Mouse (Mus musculus): Measurements from ENCODE around the gene Mast3.
A peak's percentile ranks its signal among the peaks of the same experiment; 100 is the strongest.

Mast3 gene

GRCm38 (mm10) chr8:70760350-70760749 is 44.5 kb downstream of the Mast3 start:
- DNase-seq (ENCODE audit: low spot score) = no peak

DNA sequence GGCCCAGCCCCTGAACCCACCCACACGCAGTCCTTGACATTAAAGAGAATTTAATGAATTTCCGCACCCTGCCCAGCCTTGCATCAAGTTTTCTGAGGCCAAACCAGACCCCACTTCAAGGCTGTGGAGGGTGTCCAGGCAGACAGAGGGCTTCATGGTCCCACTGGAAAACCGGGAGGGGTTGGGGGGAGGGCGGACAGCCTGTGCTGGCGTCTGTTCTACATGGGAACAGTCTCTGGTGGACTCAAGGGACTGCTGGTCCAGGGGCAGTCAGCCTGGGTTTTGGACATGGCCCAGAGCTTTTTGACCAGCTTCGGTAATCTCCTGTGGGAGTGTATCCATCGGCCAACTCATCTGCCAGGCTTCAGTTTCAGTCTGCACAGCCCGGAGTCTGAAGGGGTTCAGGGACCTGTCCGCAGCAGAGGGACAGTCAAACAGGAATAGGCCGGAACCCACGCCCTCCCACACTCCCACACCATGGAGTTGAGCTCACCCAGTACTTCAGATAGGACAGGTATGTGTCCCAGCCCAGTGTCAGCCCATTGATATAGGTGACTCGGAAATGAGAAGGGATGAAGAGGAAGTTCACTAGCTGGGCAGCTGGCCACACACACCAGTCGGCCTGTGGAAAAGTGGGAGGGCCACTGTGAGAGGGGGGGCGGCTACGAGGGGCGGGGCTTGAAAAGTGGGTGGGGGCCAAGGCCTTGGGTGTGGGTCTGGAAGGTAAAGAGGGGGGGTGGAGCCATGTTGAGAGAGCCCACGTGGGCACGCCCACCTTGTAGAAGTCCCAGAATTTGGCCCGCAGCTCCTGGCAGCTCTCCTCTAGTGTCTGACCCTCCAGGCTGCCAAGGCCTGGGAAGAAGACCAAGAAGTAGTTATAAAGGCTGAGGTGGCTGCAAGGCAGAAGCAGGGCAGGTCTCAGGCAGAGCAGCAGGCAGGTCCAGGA is 46.0 kb downstream of the Mast3 start:
- no peak for DNase-seq (ENCODE audit: low spot score)

- no peak for DNase-seq (ENCODE audit: low spot score)
Observed at GRCm38 (mm10) chr8:70758308-70758615, 46.6 kb downstream of the Mast3 start.

- peak; percentile 67 for DNase-seq (ENCODE audit: low spot score)
Observed at GRCm38 (mm10) chr8:70757523-70758307, 47.1 kb downstream of the Mast3 start.

- no peak for DNase-seq (ENCODE audit: low spot score)
Observed at GRCm38 (mm10) chr8:70756476-70757040, 48.3 kb downstream of the Mast3 start.

DNA sequence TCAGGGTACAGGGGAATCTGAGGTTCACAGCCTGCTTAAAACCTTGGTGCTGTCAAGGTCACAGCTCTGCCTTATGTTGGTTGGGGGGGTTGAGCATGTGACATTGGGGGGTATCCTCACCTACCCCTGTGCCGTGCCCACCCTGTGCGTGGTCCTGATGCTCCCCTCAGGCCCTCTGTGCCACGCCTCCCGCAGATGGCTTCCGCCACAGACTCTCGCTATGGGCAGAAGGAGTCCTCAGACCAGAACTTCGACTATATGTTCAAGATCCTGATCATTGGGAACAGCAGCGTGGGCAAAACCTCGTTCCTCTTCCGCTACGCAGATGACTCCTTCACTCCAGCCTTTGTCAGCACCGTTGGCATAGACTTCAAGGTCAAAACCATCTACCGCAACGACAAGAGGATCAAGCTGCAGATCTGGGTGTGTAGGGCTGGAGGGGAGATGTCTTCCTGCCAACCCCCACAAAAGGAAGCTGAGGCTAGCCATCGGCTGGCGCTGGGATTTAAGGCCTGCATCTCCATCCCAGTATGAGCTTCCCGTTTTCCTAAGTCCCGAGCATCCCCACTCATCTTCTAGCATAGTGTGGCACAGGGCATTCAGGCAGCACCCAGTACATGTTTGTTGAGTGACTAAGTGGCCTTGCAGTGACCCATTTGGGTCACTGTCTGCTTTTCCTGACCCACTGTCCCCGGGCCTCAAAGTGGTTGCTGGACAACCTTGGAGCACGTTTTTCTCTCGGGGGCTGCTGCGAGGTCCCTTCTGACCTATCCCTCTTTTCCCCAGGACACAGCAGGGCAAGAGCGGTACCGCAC is 49.0 kb downstream of the Mast3 start:
- no peak for DNase-seq (ENCODE audit: low spot score)

- DNase-seq (ENCODE audit: low spot score) = peak; percentile 65
Observed at GRCm38 (mm10) chr8:70754871-70755660, 49.8 kb downstream of the Mast3 start.

- DNase-seq (ENCODE audit: low spot score) = peak; percentile 98
Observed at GRCm38 (mm10) chr8:70754043-70754870, 50.6 kb downstream of the Mast3 start, which contains the start of gene Rab3a. Rab3a (plus strand) TSS chr8:70754679.

- DNase-seq (ENCODE audit: low spot score) = no peak
Observed at GRCm38 (mm10) chr8:70753151-70753550, 51.7 kb downstream of the Mast3 start.

DNA sequence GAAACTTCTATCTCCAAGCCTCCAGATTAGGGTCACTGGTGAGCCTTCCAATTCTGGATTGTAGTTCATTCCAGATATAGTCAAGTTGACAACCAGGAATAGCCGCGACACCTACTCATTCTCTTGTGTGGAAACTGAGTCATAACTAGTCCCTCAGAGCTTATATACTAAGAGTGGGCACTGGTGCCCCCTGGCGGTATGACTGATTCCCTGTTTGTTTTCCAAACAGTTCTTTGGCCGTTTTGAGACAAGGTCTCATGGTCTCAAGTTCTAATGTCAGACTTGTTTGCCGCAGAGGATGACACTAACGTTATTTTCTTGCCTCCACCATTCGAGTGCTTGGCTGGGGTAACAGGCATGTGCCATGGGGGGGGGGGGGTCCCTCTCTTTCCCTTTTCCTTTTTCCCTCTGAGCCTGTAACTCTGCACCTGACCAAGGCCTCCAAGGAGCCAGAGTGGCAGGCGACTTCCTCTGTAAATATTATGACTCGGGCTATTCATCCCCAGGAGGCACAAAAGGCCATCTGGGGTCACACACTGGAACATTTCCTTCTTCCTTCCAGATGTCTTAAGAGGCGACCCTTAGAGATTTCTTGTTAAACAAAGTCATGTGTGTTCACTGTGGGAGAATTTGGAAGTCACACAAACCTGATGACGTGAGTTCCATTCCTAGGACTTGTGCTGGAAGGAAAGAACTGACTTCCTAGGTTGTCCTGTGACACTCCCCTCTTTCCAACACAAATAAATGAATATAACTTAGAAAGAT is 52.7 kb downstream of the Mast3 start:
- peak; percentile 89 for DNase-seq (ENCODE audit: low spot score)

GRCm38 (mm10) chr8:70750128-70750680 is 54.6 kb downstream of the Mast3 start:
- DNase-seq (ENCODE audit: low spot score) = no peak

DNA sequence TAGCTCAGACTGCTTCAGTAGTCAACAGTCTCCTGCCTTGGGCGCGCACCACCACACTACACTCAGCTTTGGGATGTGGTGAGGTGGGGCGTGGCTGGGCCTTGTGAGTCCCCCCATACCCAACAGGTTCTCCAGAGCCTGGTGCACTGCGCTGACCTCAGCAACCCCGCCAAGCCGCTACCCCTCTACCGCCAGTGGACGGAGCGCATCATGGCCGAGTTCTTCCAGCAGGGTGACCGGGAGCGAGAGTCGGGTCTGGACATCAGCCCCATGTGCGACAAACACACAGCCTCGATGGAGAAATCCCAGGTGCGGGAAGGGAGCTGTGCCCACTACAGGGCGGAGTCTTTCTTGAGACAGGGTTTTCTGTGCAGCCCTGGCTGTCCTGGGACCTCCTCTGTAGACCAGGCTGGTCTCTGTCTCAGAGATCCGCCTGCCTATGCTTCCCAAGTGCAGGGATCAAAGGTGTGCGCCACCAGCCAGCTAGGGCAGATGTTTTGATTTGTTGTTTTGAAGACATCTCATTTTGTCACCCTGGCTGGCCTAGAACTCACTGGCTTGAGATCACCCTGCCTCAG is 55.7 kb downstream of the Mast3 start:
- DNase-seq (ENCODE audit: low spot score) = no peak

GRCm38 (mm10) chr8:70748246-70749096 is 56.4 kb downstream of the Mast3 start:
- no peak for DNase-seq (ENCODE audit: low spot score)

DNA sequence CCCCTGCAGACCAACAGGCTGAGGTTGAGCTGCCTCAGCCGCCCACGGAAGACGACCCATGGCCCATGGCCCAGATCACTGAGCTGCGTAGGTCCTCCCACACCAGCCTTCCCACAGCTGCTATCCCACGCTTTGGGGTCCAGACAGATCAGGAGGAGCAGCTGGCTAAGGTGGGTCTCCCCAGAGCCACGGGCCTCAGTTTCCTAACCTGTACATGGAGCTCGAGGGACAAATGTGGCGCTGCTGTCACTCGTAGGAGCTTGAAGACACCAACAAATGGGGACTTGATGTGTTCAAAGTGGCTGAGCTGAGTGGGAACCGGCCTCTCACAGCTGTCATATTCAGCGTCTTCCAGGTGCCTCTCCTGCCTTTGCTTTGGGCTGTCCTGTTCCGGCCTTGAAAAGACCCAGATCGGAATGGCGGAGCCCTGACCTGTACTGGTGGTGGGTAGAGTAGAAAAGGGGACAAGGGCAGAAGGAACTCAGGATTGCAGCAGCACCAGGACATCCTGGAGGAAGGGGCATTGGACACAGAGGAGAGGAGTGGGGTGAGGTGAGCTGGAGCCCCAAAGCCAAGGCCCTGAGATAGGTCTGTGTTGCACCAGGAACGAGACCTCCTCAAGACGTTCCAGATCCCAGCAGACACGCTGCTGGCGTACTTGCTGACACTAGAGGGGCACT is 57.5 kb downstream of the Mast3 start:
- no peak for DNase-seq (ENCODE audit: low spot score)

DNA sequence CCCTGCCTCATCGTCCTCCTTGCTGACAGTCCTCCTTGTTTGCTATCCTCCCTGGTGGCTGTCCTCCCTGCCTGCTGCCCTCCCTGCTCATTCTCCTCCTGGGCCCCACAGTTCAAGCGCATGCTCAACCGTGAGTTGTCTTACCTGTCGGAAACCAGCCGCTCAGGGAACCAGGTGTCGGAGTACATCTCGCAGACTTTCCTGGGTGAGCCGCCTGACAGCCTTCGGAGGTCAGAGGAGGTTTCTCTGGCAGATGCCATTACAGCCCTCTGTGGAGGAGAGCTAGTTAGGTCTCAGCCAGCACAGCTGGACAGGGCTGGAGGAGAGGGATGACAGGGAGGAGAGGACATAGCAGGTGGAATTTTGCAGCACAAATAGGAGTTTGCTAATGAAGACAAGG is 58.2 kb downstream of the Mast3 start:
- DNase-seq (ENCODE audit: low spot score) = no peak

- no peak for DNase-seq (ENCODE audit: low spot score)
Observed at GRCm38 (mm10) chr8:70745691-70746220, 59.1 kb downstream of the Mast3 start.

DNA sequence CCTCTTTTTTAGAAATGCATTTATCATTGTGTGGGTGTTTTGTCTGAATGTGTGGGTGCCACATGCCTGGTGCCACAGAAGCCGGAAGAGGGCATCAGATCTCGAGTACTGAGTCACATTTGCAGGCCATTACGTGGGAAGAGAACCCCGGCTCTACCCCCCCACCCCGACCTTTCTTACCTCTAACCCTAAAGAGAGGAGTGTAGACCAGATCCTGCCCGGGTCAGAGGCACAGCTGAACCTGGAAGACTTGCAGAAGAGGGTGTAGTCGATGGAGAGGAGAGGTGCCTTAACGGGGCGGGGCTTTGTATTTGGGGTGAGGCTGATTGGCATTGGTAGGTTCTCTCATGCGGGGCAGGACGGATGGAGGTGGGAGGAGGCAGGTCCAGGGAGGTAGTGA is 60.0 kb downstream of the Mast3 start:
- no peak for DNase-seq (ENCODE audit: low spot score)
